Mouse (Mus musculus): ENCODE results near the gene Pakap. TPM values are rescaled to one million over a fixed set of nuclear protein-coding genes. Genes with fewer than 3 reads are reported as not detected.

The Pakap gene
- polyA plus RNA-seq, 1 experiment from 2014 or later: 24.7 TPM

DNA sequence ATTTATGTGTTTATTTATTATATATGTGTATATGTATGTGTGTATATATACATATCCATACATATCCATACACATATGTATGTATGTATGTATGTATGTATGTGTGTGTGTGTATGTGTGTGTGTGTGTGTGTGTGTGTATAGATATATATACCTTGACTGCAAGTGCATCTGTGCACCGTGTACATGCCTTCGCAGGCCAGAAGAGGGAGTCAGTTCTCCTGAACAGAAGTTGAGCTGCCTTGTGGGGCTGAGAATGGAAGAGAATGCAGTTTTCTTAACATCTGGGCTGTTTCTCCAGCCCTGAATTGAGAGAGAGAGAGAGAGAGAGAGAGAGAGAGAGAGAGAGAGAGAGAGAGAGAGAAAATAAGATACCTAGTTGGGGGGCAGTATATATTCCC is 155.7 kb downstream of the Pakap start:
- no peaks in the 10 kb centered on the region for H3K4me1 ChIP-seq
- no peak overlapping the region for H3K4me3 ChIP-seq (replicated peaks)
- H3K36me3 ChIP-seq: no peaks in the 10 kb centered on the region
- no peak overlapping the region for H3K4me2 ChIP-seq
- H3K9me3 ChIP-seq: no peaks in the 10 kb centered on the region
- no peak for ATAC-seq (ENCODE audit: insufficient read depth, low FRiP score, low read depth)
- no peak overlapping the region for H3K9ac ChIP-seq
- H3K27me3 ChIP-seq (replicated peaks): no peaks in the 10 kb centered on the region
- no peak overlapping the region for H3K27ac ChIP-seq
- WGBS: 67% methylated on average over 2 of the region's 2 CpGs

DNA sequence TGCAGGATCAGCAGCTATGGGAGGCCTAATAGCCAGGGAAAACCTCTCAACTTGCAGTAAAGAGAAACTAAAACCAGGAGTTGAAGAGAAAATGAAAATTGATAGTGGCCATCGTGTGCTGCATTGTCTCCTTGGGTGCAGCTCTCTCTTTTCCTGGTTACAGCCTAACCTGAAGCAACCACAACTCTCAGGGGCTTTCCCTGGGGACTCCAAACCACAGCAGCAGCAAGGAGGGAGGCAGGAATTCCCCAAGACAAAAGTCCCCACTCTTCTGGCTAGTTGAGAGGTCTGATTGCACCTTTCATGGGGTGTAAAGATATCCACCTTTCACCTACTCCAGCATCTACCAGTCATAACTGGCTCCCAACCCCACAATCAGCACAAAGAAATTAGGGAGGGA is 157.6 kb downstream of the Pakap start:
- H3K4me3 ChIP-seq (replicated peaks): no peak overlapping the region
- 83% methylated on average over 1 of the region's 1 CpGs for WGBS

DNA sequence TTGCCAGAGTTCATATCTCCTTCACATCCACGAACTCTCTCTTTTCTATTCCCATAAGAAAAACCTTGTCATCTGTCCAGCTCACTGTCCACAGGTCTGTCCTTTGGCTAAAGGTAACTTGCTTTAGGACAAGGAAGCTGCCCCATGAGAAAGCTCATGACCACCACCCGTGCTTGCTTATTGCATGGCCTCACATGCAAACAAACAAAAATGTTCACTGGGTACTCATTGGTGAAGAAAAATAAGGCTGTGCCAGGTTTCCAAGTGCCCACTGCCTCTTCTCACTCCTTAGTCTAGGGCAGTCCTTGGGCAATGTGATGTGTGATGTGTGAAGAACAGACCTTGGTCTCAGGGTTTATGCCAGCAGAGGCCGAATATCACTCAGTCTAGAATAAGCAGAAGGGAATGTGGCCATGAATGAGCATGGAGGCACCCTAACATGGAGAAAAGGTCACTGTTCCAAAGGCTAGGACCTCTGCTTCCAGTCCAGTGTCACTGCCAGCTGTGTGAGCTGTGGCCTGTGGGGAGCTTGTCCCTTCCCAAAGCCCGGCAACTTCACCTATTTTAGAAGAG is 160.7 kb downstream of the Pakap start:
- H3K27ac ChIP-seq: no peak overlapping the region
- no peaks in the 10 kb centered on the region for H3K36me3 ChIP-seq
- H3K4me3 ChIP-seq (replicated peaks): no peak overlapping the region
- H3K9ac ChIP-seq: no peak overlapping the region
- no peak for ATAC-seq (ENCODE audit: insufficient read depth, low FRiP score, low read depth)
- 80% methylated on average over 4 of the region's 4 CpGs for WGBS
- H3K27me3 ChIP-seq (replicated peaks): no peaks in the 10 kb centered on the region
- no peaks in the 10 kb centered on the region for H3K9me3 ChIP-seq
- H3K4me2 ChIP-seq: no peak overlapping the region
- H3K4me1 ChIP-seq: no peaks in the 10 kb centered on the region

More for the DNA sequence above, 157.6 kb downstream of the Pakap start:
- no peaks in the 10 kb centered on the region for H3K36me3 ChIP-seq
- no peaks in the 10 kb centered on the region for H3K27me3 ChIP-seq (replicated peaks)
- no peaks in the 10 kb centered on the region for H3K9me3 ChIP-seq
- H3K9ac ChIP-seq: no peak overlapping the region
- no peak overlapping the region for H3K27ac ChIP-seq
- no peaks in the 10 kb centered on the region for H3K4me1 ChIP-seq
- no peak for ATAC-seq (ENCODE audit: insufficient read depth, low FRiP score, low read depth)
- H3K4me2 ChIP-seq: no peak overlapping the region

DNA sequence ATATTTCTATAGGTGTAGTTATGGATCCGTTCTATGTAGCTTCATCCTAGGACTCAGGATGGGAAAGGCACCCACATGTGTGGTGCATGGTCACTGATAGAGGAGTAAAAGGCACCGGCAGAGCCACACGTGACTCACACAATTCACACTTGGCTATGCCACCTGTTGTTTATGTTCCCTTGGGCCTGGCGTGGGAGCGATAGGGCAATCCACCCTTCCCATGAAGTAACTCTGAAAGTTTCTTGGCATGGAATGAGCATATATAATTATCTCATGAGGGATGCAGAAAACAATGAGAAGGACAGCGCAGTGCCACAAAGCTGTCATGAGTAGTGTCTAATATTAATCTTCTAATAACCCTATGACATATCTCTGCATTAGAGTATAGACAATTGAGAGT is 162.1 kb downstream of the Pakap start:
- WGBS: 91% methylated on average over 6 of the region's 6 CpGs
- no peaks in the 10 kb centered on the region for H3K4me1 ChIP-seq
- no peak overlapping the region for H3K4me3 ChIP-seq (replicated peaks)
- no peak for ATAC-seq (ENCODE audit: insufficient read depth, low FRiP score, low read depth)
- H3K27me3 ChIP-seq (replicated peaks): no peaks in the 10 kb centered on the region
- H3K9ac ChIP-seq: no peak overlapping the region
- H3K4me2 ChIP-seq: no peak overlapping the region
- no peaks in the 10 kb centered on the region for H3K36me3 ChIP-seq
- H3K9me3 ChIP-seq: no peaks in the 10 kb centered on the region
- H3K27ac ChIP-seq: no peak overlapping the region

DNA sequence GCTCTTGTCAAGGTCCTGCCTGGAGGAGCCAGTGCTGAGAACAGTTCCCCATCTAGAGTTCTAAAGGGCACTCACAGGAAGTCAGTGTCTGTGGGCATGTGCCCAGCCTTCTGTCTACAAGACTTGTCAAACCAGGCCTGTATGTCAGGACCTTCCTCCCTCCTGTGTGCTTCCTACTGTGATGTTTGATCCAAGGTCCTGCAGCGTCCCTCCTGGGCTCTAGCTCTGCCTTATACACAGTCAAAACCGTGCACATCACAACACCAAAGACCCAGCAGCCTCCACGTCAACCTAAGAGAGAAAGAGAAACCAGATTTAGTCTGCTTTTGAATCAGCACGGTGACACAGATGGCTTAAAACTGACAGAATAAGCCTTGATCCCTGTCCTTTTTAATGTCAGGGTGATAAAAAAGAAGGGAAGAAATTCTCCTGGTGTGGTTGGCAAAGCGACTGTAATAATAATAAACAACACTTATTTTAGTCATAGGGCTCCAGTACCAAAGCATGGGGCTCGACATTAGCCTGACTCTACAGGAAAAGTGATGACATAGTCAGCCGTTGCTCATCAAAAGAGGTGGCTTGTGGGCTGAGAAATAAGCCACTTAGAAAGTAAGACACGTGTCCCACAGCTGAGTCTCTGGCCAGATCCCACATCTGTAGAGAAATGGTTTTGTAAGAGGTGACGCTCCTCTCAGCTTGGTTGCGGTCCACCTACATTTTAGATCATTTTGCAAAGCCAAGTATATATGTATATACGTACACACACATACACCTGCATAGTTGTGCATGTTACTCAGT is 163.0 kb downstream of the Pakap start:
- WGBS: 78% methylated on average over 11 of the region's 11 CpGs
- H3K4me2 ChIP-seq: no peak overlapping the region
- no peak overlapping the region for H3K9ac ChIP-seq
- no peak overlapping the region for H3K27ac ChIP-seq
- H3K4me1 ChIP-seq: no peaks in the 10 kb centered on the region
- H3K27me3 ChIP-seq (replicated peaks): no peaks in the 10 kb centered on the region
- no peaks in the 10 kb centered on the region for H3K36me3 ChIP-seq
- H3K4me3 ChIP-seq (replicated peaks): no peak overlapping the region
- no peaks in the 10 kb centered on the region for H3K9me3 ChIP-seq
- ATAC-seq (ENCODE audit: insufficient read depth, low FRiP score, low read depth): no peak

DNA sequence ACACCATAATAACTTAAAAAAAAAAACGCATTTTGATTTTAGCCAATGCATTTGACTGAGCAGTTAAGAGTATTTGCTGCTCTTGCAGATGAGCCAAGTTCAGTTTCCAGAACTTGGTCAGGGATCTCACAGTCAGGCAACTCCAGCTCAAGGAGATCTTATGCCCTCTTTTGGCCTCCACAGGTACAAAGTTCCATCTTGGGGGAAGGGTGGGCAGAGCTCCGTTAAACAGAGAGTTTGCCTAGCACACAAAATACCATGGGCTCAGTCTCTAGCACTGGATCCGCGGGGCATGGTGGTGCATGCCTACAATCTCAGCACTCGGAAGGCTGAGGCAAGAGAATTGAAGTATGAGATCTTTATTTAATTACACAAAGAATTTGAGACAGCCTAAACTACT is 164.4 kb downstream of the Pakap start:
- 75% methylated on average over 5 of the region's 5 CpGs for WGBS
- H3K27me3 ChIP-seq (replicated peaks): no peaks in the 10 kb centered on the region
- no peaks in the 10 kb centered on the region for H3K9me3 ChIP-seq
- no peak overlapping the region for H3K27ac ChIP-seq
- H3K4me3 ChIP-seq (replicated peaks): no peak overlapping the region
- H3K4me1 ChIP-seq: no peaks in the 10 kb centered on the region
- H3K9ac ChIP-seq: no peak overlapping the region
- no peak overlapping the region for H3K4me2 ChIP-seq
- no peaks in the 10 kb centered on the region for H3K36me3 ChIP-seq
- ATAC-seq (ENCODE audit: insufficient read depth, low FRiP score, low read depth): no peak

DNA sequence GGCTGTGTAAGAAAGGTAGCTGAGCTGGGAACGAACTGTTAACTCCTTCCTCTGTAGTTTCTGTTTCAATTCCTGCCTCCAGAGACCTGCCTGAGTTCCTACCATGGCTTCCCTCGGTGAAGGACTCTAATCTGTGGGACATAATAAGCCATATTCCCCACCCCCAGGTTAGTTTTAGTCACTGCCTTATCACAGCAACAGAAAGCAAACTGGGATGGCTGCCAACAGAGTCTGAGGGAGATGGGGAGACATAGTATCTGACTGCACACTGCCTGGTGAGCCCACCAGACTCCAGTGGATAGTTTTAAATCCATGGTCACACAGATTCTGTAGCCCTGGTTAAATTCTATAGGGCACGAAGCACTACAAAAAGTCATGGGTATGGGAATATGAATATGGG is 165.5 kb downstream of the Pakap start:
- ATAC-seq (ENCODE audit: insufficient read depth, low FRiP score, low read depth): no peak
- WGBS: 64% methylated on average over 3 of the region's 3 CpGs
- H3K4me2 ChIP-seq: no peak overlapping the region
- H3K9me3 ChIP-seq: no peaks in the 10 kb centered on the region
- no peak overlapping the region for H3K27ac ChIP-seq
- H3K4me3 ChIP-seq (replicated peaks): no peak overlapping the region
- no peaks in the 10 kb centered on the region for H3K27me3 ChIP-seq (replicated peaks)
- no peaks in the 10 kb centered on the region for H3K36me3 ChIP-seq
- no peaks in the 10 kb centered on the region for H3K4me1 ChIP-seq
- H3K9ac ChIP-seq: no peak overlapping the region

DNA sequence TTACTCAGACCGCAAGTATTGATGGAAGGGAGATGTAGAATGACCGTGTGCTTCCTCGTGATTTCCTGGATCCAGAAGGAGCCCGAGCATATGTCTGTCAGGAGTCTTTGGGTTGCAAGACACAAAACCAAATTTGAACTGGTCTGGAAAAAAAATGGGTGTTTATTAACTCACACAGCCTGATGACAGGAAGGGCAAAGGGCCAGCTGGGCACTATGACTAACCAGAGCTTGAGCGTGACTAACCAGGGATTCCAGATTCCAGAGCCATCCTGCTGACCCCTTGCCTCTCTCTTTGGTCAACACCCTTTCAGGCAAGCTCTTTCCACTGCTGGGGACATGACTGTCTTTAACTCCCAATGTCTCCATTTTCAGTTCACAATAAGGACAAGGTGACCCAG is 167.4 kb downstream of the Pakap start:
- no peak overlapping the region for H3K4me2 ChIP-seq
- no peaks in the 10 kb centered on the region for H3K4me1 ChIP-seq
- 81% methylated on average over 5 of the region's 5 CpGs for WGBS
- H3K27me3 ChIP-seq (replicated peaks): no peaks in the 10 kb centered on the region
- no peak overlapping the region for H3K9ac ChIP-seq
- H3K27ac ChIP-seq: no peak overlapping the region
- ATAC-seq (ENCODE audit: insufficient read depth, low FRiP score, low read depth): no peak
- H3K36me3 ChIP-seq: no peaks in the 10 kb centered on the region
- no peaks in the 10 kb centered on the region for H3K9me3 ChIP-seq
- H3K4me3 ChIP-seq (replicated peaks): no peak overlapping the region

DNA sequence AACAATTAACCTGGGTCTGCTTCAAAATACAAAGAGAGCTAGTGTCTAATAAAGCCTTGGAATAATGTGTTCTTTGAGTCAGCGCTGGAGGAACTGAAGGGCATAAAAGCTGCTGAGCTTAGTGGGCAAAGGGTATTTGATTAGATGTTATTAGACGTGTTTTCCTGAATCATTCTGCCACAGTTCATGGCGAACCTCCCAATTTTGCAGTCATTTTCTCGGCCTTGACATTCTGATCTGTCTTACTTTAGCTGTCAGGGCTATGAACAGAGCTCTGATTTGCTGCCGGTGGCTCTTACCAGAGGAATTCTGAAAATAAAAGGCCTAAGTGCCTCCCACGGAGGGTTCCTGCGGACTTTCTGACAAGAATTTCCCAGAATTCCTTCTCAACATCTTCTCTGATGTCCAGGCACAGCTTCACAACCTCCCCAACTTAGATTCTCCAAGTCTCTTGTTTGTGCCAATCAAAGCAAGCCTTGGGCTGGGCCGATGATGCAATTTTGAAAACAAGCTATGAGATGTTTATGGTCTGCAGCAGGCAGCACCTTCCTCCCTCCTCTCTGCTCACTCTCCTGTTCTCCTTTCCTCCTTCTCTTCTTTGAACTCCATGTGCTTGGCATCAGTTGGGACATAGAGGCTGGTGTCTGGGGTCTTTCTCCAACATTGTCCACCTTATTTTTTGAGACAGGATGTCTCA is 171.0 kb downstream of the Pakap start:
- no peak for ATAC-seq (ENCODE audit: insufficient read depth, low FRiP score, low read depth)
- WGBS: 61% methylated on average over 8 of the region's 8 CpGs
- Histone ChIP-seq H3K27me3 (replicated peaks) (no peaks in the 10 kb centered on the region), H3K9me3 (no peaks in the 10 kb centered on the region), H3K4me2 (no peak overlapping the region), H3K4me3 (replicated peaks) (no peak overlapping the region), H3K4me1 (no peaks in the 10 kb centered on the region), H3K27ac (no peak overlapping the region), H3K9ac (no peak overlapping the region), H3K36me3 (no peaks in the 10 kb centered on the region)

DNA sequence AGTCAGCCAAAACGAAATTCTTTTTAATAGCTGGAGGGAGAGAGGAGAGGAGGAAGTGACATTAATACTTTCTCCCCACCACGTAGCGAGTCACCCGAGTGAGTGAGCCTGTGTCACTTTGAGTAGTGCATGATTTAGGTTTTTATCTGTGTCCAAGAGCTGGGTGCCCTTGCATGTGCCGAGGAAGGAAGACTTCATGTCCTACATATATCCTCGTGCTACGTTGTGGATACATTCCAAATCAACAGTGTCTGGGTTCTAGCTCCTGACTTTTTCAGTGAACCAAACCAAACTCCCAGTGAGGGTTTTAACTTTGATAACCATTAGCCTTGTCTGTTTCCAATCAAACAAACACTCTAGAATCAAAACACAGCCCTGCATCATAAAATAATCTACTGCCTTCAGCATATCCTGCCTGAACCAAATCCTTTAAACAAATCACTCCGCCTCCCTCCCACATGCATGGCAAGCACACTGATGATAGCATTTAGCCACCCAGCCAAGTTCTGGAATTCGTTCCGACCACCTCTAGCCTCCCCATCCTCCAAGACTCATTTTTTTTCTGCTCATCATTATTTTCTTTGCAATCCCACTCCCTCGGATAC is 175.4 kb downstream of the Pakap start:
- Histone ChIP-seq H3K4me2 (no peak overlapping the region), H3K27me3 (replicated peaks) (no peaks in the 10 kb centered on the region), H3K4me1 (no peaks in the 10 kb centered on the region), H3K9me3 (no peaks in the 10 kb centered on the region), H3K4me3 (replicated peaks) (no peak overlapping the region), H3K9ac (no peak overlapping the region), H3K27ac (no peak overlapping the region), H3K36me3 (no peaks in the 10 kb centered on the region)
- no peak for ATAC-seq (ENCODE audit: insufficient read depth, low FRiP score, low read depth)
- 55% methylated on average over 11 of the region's 11 CpGs for WGBS

DNA sequence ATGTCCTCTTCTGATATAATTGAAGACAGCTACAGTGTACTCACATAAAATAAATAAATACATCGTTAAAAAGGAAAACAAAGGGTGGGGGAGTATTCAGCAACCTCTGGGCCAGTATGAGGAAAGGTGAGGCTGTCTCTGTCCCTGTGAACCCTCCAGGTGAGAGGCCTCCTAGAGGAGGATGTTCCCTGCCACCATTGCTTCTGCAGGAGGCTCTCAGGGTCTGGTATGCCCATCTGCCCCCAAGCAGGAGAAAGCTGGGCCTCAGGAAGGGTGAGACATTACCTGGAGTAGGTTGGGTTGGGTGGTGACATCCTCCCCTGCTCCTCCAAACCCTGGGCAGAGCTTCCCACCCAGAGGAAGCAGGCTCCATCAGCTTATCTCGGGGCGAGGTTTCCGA is 182.7 kb downstream of the Pakap start:
- WGBS: 54% methylated on average over 4 of the region's 4 CpGs
- no peak overlapping the region for H3K4me2 ChIP-seq

DNA sequence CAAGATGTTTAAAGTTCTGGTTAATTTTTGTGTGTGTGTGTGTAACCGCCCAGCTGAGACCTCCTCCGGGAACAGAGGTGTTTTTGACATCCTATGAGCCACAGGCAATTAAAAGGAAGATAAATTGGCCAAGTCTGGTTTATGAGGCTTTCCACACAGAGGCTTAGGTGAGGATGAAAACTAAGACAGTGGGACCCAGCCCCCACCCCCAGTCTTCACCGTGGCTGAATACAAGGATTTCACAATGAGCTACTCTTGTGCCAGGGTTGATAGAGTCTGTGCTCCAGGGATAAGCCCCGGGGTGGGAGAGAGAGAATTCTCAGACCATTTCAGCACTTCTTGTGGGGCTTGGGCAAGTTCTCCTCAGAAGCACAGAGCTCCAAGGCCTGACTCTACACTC is 183.1 kb downstream of the Pakap start:
- no peak overlapping the region for H3K4me2 ChIP-seq
- no peaks in the 10 kb centered on the region for H3K4me1 ChIP-seq
- no peak overlapping the region for H3K9ac ChIP-seq
- no peaks in the 10 kb centered on the region for H3K36me3 ChIP-seq
- no peak overlapping the region for H3K27ac ChIP-seq
- ATAC-seq (ENCODE audit: insufficient read depth, low FRiP score, low read depth): no peak
- H3K27me3 ChIP-seq (replicated peaks): no peaks in the 10 kb centered on the region
- no peaks in the 10 kb centered on the region for H3K9me3 ChIP-seq
- H3K4me3 ChIP-seq (replicated peaks): no peak overlapping the region
- 58% methylated on average over 4 of the region's 4 CpGs for WGBS

More for the DNA sequence above, 182.7 kb downstream of the Pakap start:
- no peak overlapping the region for H3K4me3 ChIP-seq (replicated peaks)
- no peaks in the 10 kb centered on the region for H3K36me3 ChIP-seq
- no peaks in the 10 kb centered on the region for H3K4me1 ChIP-seq
- no peaks in the 10 kb centered on the region for H3K27me3 ChIP-seq (replicated peaks)
- H3K9ac ChIP-seq: no peak overlapping the region
- H3K9me3 ChIP-seq: no peaks in the 10 kb centered on the region
- ATAC-seq (ENCODE audit: insufficient read depth, low FRiP score, low read depth): no peak
- no peak overlapping the region for H3K27ac ChIP-seq
